Mouse (Mus musculus) lung, postnatal 36 days (tissue): Measurements from ENCODE around the gene Lamc1.

Experiments
- DNase-seq: peaks from one replicate; pipeline ENCODE4 v3.0.0; 2022; ENCODE audit warnings: mixed read lengths

Lamc1 gene

DNA sequence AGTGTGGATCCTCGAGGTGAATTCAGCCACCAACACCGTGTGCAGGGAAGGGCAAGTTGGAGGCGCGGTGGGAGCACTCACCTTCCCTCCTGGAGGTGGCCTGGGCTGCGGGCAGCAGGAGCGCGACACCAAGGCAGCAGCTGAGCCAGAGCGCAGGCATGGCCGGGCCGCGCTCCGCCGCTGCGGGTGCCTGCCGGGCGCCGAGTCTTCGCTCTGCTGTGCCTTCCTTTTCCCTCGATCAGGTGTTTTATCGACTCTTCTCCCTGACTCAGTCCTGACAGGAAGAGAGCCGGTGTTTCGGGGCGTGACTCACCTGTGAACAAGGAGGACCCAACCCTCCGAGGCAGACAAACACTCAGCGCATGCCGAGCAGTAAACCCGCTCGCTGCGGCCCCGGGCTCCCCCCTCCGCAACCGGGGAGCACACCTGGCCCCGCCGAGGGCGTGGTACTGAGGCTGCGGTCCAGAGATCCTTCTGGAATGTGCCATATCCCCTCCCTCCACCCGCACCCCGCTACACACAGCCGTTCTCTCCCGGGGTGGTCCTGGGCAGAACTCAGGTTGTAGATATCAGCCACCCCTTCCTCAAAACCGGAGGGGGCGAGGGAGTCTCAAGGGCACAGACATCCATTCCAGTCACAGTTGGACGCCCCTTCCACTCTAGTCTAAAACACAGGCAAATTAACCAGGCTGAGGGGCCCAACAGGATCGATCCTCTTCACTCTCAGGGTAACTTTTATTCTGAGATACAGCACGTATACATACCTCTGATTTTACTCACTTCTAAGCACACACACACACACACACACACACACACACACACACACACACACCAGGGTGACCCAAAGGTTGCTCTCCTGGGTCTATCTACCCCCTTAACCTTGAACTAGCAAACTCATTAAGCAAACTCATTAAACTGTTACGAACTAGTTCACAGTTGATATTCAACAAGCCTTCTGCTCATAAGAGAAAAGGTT lies 146.5 kb downstream of the Lamc1 start, which contains the start of gene Lamc2:
Lamc2 (minus strand) TSS at position 620 of the 976 bp plus-strand sequence.
- peak; percentile 65 for DNase-seq

DNA sequence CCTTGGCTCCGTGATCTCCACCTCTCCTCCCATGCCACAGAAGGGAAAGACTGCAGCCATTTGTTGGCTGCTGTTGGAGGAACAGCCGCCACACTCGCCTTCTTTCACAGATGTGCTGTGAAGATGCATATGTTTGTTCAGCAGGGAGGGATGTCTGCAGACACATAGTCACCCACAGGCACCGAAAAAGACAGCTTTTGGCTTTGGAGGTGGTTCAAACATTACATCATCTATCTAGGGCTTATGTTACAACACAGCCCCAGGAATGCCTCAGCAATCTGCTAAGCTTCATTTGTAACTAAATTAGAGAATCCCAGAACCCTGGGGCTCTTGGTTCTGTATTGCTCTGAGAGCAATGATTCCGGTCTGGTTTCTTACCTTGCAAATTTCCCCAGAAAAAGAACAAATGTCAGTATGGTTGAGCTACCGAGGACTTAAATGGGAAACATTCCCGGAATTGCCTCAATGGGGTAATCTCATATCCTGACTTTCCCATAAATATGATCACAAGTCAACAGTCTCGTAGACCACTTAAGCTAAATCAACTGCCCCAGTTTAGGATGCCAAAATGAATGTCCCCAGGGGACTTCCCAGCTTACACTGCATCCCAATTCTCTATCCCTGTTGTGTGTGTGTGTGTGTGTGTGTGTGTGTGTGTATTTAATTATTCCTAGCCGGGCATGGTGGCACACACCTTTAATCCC lies 151.8 kb downstream of the Lamc1 start:
- peak; percentile 43 for DNase-seq

DNA sequence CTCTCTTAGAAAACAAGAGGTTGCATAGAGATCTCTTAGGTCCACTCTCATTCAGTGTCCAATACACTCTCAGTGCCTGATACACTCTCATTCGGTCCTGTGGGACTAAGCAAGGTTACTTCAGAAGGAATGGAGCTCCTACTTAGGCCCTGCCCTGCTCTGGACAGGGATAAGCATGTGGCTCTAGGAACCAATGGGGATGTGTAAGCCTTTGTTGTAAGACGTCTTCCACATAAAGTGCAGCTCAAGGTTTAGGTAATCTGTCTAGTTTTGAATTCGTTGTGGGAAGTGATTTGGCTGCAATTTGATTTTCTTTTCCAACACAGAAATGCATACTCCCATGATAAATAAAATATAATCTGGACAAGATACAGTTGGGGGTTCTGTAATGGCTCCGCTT lies 152.4 kb downstream of the Lamc1 start:
- DNase-seq = no peak

DNA sequence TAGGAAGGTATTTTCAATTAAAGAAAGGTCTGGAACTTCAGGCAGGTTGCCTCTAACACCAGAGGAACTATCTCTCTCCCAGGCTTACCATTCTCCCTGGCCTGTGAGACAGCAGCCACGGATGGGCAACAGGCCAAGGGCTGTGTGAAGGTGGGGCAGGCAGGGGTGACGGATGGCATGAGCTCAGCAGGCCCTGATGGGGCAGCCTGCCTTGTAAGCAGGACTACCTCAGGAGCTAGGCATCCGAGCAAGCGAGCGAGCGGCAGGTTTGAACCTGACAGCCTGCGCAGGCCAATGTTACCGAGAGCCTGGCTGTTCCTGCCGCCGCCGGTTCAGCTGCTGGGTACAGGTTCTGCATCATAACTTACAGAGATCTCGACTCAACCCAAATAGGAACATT lies 157.8 kb downstream of the Lamc1 start:
- peak; percentile 67 for DNase-seq

DNA sequence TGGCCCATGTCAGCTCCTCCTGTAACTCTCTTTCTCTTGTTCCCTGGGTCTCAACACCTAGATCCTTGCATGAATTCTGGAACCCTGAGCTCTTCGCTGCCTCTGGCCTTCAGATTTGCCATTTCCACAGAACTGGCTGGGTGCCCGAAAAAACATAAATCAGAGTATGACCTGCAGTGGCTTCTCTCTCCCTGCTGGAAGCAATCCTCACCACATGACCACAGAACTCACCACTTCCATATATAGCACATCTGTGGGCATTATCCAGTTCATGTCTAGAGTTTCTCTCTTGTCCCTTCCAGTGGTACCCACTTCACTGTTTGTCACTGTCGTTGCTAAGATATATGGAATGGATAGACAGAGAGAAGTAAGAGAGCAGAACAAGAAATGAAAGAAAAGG lies 159.3 kb downstream of the Lamc1 start:
- DNase-seq = peak; percentile 15

DNA sequence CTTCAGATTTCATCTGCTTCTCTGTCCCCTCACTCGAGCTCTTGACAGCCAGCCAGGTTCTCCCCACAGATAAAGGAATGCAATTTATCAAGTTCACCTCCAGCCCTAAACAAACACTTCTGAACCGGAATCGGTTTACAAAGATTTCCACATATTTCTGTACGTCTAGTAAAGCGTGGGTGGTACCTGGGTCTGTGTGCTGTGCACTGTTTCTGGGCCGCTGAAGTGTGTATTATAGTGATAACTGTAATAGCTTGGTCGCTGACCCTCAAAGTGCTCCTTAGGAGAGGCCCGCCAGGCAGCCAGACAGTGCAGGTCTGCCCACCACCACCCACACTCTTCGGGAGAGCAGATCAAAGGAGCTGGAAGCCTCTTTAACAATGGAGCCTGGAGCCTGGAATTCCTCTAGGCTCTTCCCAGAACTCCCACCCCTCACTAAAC lies 160.3 kb downstream of the Lamc1 start:
- peak; percentile 54 for DNase-seq

DNA sequence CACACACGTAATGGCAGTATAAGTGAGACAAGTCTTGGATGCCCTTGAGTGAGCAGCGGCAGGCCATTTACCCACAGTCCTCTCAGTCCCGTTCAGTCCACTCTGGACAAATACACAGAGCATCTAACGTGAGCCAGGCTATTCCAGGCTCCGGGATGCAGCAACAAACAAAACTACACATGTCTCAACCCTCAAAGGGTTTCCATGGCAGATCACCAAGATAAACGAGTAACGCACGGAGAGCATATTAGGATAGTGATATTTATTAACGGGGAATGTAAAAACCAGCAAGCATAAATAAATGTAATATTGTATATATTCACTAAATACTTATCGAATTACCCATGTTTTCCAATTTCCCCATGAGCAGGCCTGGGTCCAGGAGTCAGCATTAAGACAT lies 161.6 kb downstream of the Lamc1 start:
- DNase-seq = no peak
